Mouse (Mus musculus) forebrain, embryonic 10.5 days (tissue): ENCODE results near the gene G6pc. TPM values are rescaled to one million over a fixed set of nuclear protein-coding genes. Genes with fewer than 3 reads are reported as not detected.

Source experiments
- DNase-seq: peaks from one replicate; pipeline ENCODE4 v3.0.0-alpha.2; 2017; ENCODE audit warnings: low spot score; ENCODE audit errors: extremely low spot score
- H3K27ac ChIP-seq: fragments of 300-500 bp; sonication (generic); 2 replicates; pipeline ENCODE4 v1.5.1; 2016; ENCODE audit warnings: mild to moderate bottlenecking
- H3K27me3 ChIP-seq: fragments of 300-500 bp; sonication (generic); 2 replicates; pipeline ENCODE4 v1.6.1; 2016; ENCODE audit warnings: mild to moderate bottlenecking; ENCODE audit not compliant: poor library complexity, severe bottlenecking
- H3K36me3 ChIP-seq: fragments of 300-500 bp; sonication (generic); replicated peaks from 2 replicates; pipeline ENCODE4 v1.6.1; 2016; ENCODE audit warnings: mild to moderate bottlenecking, moderate library complexity
- H3K4me1 ChIP-seq: fragments of 300-500 bp; sonication (generic); 2 replicates; pipeline ENCODE4 v1.6.1; 2016
- H3K4me3 ChIP-seq: fragments of 300-500 bp; sonication (generic); 2 replicates; pipeline ENCODE4 v1.5.1; 2016; ENCODE audit warnings: mild to moderate bottlenecking, moderate library complexity
- H3K9me3 ChIP-seq: fragments of 300-500 bp; sonication (generic); 2 replicates; pipeline ENCODE4 v1.6.1; 2016; ENCODE audit warnings: mild to moderate bottlenecking, moderate library complexity
- WGBS: fragments of 180-500 bp; shearing (Covaris S2); methylation state at CpG from one replicate; pipeline ENCODE4 v1.1.7; 2016; 5-methylcytosine and 5-hydroxymethylcytosine counted together
- polyA plus RNA-seq: library from polyadenylated mRNA; unstranded; fragments of >200 nt; fragmentation: Nextera tagmentation; extraction: Ambion mirVana; gene quantifications from 2 replicates; pipeline ENCODE4 v1.2.1, GENCODE M21; 2016

The G6pc gene
- polyA plus RNA-seq, 1 experiment from 2014 or later, result not detected

DNA sequence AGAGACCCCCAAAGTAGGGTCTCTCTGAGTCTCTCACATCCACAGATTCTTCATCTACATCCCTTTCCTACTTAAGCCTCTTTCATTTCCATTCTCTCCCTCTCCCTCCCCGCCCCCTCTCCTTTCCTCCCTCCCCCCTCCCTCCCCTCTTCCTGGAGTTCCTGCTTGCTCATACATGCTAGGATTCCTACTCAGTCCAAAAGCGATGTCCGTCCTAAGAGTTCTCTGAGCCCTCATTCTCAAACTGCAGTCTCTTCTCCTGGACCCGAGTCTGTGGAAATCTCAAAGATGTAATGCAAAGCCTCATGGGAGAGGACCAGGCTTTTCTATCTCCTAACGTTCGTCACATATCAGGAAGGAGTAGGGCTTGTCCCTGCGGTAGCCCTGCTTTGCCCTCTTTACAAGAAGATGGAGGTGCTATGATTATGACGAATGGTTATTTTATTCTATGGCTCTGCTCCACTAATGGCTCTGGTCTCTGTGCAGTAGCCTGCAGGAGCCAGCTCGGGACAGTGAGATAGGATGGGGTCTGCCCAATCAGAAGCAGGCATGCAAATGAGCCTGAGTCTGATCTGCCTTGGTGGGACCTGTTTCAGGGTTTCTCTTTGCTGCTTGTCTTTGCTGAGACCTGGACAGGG is 29.1 kb upstream of the G6pc start:
- no peaks in the 10 kb centered on the region for H3K9me3 ChIP-seq
- 3% methylated on average over 9 of the region's 9 CpGs for WGBS
- peak; percentile 63 for DNase-seq
- no peaks in the 10 kb centered on the region for H3K27me3 ChIP-seq
- no peaks in the 10 kb centered on the region for H3K36me3 ChIP-seq
- peak overlapping the region; percentile 74 for H3K27ac ChIP-seq
- H3K4me3 ChIP-seq, result peak overlapping the region; percentile 44
- H3K4me1 ChIP-seq, result peaks cover 39% of the 10 kb centered on the region

DNA sequence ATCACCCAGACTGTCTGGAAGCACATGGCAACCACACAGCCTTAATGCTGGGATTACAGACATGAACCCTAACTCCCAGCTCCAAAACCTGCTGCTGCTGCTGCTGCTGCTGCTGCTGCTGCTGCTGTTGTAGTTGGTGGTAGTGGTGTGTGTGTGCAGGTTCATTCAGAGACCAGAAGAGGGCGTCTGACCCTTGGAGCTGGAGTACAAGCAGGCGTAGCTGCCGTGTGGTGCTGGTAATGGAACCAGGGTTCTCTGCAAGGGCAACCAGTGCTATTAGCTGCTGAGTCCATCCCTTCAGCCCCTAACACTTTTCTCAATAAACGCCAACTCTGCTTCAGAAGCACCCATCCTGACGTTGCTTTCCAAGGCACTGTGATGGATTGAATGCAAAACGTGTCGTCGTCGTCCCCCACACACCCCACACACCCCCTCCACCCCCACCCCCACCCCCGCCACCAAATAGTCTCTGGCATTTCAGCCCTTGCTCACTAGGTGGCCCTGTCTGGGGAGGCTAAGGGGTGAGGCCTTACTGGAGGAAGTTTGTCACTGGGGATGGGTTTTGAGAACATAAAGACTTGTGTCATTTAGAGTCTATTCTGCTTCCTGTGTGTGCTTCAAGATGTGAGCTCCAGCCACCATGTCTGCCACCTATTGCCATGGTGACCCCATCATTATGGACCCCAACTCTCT is 20.1 kb upstream of the G6pc start:
- H3K4me1 ChIP-seq, result peaks cover 7% of the 10 kb centered on the region; the same call in 1 of the 2 replicates
- DNase-seq, result no peak
- no peaks in the 10 kb centered on the region for H3K27me3 ChIP-seq
- H3K27ac ChIP-seq, result no peak overlapping the region
- WGBS, result 77% methylated on average over 10 of the region's 10 CpGs
- H3K4me3 ChIP-seq, result no peak overlapping the region
- H3K36me3 ChIP-seq, result no peaks in the 10 kb centered on the region
- H3K9me3 ChIP-seq, result peaks cover 5% of the 10 kb centered on the region; the same call in 1 of the 2 replicates

DNA sequence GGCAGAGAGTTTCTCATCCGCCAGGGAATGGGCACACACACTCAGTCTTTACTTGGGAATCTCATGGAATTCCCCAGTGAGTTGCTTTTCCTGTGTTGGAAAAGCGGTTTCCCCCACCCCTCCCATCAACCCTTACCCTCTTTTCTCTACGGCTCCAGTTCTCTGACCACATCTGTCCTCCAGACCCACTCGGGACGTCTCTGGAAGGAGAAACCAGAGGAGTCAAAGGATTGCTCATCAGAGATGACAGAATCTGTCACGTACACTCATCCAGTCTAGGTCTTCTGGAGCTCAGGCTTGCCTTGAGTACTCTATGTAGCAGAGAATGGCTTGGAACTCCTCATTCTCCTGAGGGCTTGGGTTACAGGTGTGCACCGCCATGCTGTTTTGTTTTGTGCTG is 18.6 kb upstream of the G6pc start:
- WGBS, result 79% methylated on average over 7 of the region's 7 CpGs
- Histone ChIP-seq H3K36me3 (no peaks in the 10 kb centered on the region), H3K27ac (no peak overlapping the region), H3K4me3 (no peak overlapping the region), H3K4me1 (peaks cover 13% of the 10 kb centered on the region; the same call in 1 of the 2 replicates), H3K9me3 (peaks cover 5% of the 10 kb centered on the region; the same call in 1 of the 2 replicates), H3K27me3 (no peaks in the 10 kb centered on the region)
- DNase-seq, result no peak

DNA sequence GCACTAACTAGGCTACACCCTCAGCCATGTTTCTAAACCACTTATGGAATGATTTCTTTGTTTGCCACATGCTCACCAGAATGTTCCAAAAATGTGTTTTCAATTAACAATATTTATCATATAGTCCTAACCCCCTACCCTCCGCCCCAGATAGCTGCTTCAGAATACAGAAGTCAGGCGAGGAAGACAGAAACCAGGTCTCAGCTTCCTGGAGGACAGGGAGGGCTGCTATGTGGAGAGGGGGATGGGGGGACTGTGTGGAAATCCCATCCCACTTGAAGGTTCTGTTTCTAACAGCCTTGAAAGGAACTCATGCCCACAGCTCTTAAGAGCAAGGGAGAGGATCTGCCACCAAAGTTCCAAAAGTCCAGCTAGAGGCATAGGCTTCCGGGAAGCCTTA is 18.1 kb upstream of the G6pc start:
- no peaks in the 10 kb centered on the region for H3K36me3 ChIP-seq
- peaks cover 5% of the 10 kb centered on the region; the same call in 1 of the 2 replicates for H3K9me3 ChIP-seq
- H3K27ac ChIP-seq, result no peak overlapping the region
- no peaks in the 10 kb centered on the region for H3K27me3 ChIP-seq
- peaks cover 13% of the 10 kb centered on the region; the same call in 1 of the 2 replicates for H3K4me1 ChIP-seq
- WGBS, result 90% methylated on average over 3 of the region's 3 CpGs
- H3K4me3 ChIP-seq, result no peak overlapping the region
- no peak for DNase-seq

DNA sequence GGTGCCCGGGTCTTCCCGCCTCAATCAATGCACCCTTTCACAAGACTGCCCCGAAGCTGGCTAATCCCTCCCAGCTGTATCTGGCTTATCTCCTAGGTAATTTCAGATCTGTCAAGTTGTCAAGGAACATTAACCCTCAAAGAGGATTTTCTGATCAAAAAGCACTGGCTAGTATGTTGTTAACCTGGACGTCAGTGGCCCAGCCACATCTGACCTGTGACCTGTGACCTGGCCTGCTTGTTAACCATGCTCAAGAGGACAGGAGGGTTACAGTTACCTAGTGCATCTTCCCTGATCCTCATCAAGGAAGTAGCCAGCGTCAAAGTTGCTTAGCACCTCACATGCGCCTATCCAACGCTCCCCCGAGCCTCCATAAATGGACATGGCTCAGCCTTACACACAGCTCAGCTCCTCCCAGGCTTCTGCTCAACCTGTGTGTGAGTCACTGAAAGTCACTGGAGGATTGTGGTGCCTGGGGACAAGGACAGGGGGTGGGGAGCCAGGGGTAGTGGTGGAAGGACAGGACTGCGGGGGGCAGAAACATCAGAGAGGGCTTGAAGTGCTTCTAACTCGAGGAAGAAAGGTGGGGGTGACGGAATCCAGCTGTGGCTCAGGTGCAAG is 16.2 kb upstream of the G6pc start:
- Histone ChIP-seq H3K27me3 (no peaks in the 10 kb centered on the region), H3K36me3 (no peaks in the 10 kb centered on the region), H3K9me3 (peaks cover 5% of the 10 kb centered on the region; the same call in 1 of the 2 replicates), H3K4me1 (peaks cover 13% of the 10 kb centered on the region; the same call in 1 of the 2 replicates), H3K4me3 (no peak overlapping the region), H3K27ac (no peak overlapping the region)
- 65% methylated on average over 11 of the region's 11 CpGs for WGBS
- no peak for DNase-seq

DNA sequence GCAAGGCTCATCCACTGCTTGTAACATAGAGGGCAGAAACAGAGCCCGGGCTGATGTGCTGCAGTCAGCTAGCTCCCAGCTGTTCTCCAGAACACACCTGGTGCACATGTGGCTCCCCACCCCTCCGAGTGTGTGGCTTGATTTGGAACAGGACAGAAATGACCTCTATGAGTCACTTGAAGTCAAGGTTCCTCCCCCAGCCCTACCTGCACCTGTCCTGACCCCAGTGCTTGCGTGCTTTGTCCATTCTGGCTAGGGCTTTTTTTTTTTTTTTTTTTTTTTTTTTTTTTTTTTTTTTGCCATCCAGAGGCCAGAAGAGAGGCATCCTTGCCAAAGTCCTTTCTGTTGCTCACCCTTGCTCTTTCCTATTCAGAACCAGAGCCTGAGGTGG is 15.6 kb upstream of the G6pc start:
- no peaks in the 10 kb centered on the region for H3K36me3 ChIP-seq
- peaks cover 5% of the 10 kb centered on the region; the same call in 1 of the 2 replicates for H3K9me3 ChIP-seq
- no peak overlapping the region for H3K27ac ChIP-seq
- H3K4me3 ChIP-seq, result no peak overlapping the region
- WGBS, result 79% methylated on average over 3 of the region's 3 CpGs
- no peak for DNase-seq
- no peaks in the 10 kb centered on the region for H3K27me3 ChIP-seq
- H3K4me1 ChIP-seq, result peaks cover 13% of the 10 kb centered on the region; the same call in 1 of the 2 replicates

DNA sequence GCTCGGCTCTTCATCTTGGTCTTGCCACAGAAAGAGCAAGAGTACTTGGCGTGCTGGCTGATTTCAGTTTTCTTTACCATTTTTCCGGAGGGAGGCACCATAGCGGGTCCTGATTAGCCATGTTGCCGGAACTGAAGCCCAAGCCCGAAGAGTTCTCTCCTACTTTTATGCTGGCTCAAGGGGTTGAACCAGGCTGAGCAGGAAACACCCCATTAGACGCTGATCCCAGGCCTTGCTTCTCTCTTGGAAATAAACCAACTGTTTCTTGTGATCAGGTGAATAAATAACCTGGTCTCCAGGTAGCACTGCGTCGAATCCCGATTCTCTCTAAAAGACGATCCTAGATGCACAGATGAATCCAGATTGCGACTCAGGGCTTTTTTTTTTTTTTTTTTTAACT is 13.9 kb upstream of the G6pc start:
- peaks cover 13% of the 10 kb centered on the region; the same call in 1 of the 2 replicates for H3K4me1 ChIP-seq
- no peak overlapping the region for H3K4me3 ChIP-seq
- no peaks in the 10 kb centered on the region for H3K36me3 ChIP-seq
- H3K27ac ChIP-seq, result no peak overlapping the region
- H3K9me3 ChIP-seq, result peaks cover 5% of the 10 kb centered on the region; the same call in 1 of the 2 replicates
- no peaks in the 10 kb centered on the region for H3K27me3 ChIP-seq
- no peak for DNase-seq
- 93% methylated on average over 12 of the region's 12 CpGs for WGBS

DNA sequence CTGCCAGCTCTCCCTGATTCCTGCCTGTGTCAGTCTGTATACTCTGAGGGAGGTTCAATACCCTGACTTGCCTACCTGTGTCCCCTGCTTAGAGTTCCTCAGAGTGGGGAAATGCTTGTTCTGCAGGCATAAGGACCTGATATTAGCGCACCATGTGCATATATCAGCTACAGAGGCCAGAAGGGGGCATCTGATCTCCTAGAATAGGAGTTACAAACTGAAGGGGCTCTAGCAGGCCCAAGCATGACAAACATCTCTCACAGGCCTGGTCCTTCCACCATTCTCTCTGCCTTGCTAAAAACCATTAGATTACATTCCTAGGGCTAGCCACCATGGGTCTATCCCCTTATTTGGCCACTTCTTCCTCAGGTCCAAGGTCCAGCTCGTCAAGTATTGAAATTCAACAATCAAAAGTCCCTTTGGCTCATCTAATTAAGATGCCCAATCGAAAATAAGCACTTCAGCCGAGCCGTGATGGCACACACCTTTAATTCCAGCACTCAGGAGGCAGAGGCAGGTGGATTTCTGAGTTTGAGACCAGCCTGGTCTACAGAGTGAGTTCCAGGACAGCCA is 12.8 kb upstream of the G6pc start:
- 89% methylated on average over 5 of the region's 5 CpGs for WGBS
- no peaks in the 10 kb centered on the region for H3K36me3 ChIP-seq
- H3K9me3 ChIP-seq, result peaks cover 5% of the 10 kb centered on the region; the same call in 1 of the 2 replicates
- no peak for DNase-seq
- no peak overlapping the region for H3K27ac ChIP-seq
- peaks cover 11% of the 10 kb centered on the region; the same call in 1 of the 2 replicates for H3K4me1 ChIP-seq
- no peaks in the 10 kb centered on the region for H3K27me3 ChIP-seq
- H3K4me3 ChIP-seq, result no peak overlapping the region

DNA sequence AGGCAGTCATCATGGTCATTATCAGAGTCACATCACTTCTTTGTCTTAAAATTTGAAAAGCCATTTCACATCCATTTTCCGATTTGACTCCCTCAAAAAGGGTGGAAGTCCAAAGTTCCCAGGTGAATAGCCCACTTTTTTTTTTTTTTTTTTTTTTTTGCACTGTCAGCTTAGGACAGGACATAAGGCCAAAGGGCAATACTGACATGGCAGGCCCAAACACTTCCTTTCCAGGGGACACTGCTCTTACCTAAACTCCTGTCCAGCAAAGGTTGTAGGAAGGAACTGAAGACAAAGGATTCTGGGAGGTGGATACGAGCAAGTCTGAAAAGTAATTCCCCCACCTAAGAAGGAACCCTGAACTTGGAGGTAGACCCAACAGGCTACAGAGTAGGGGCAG is 11.4 kb upstream of the G6pc start:
- Histone ChIP-seq H3K4me1 (peaks cover 14% of the 10 kb centered on the region; the same call in 1 of the 2 replicates), H3K9me3 (no peaks in the 10 kb centered on the region), H3K36me3 (no peaks in the 10 kb centered on the region), H3K27ac (no peak overlapping the region), H3K4me3 (no peak overlapping the region), H3K27me3 (no peaks in the 10 kb centered on the region)
- WGBS, result 91% methylated on average over 2 of the region's 2 CpGs
- no peak for DNase-seq

DNA sequence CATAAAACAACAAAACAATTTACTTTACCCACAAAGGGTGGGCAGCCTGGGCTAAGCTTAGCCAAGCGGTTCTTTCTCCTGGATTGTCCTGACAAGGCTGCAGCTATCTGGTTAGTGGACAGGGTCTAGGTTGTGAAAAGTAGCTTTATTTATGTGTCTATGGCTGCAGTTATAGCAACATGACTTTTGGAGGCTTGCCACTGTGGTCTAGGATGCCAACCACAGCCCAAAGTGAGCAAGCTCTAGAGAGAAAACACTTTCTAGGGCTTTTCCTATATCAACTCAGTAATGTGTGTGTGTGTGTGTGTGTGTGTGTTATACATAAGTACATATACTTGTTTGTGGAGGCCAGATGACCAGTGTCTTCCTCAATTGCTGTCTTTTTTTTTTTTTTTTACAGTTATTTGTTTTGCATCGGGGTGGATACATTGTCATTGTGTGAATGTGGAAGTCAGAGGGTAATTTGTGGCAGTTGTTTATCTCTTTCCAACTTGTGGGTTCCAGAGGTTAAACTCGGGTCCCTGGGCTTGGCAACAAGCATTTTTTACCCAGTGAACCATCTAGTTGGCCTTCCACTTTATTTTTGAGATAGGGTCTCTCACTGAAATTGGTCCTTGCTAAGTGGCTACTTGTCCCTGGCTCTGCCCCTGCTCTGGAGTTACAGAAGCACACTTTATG is 9.7 kb upstream of the G6pc start:
- H3K9me3 ChIP-seq, result no peaks in the 10 kb centered on the region
- no peak overlapping the region for H3K27ac ChIP-seq
- H3K4me1 ChIP-seq, result peaks cover 5% of the 10 kb centered on the region; the same call in 1 of the 2 replicates
- no peak for DNase-seq
- WGBS, result 87% methylated on average over 3 of the region's 3 CpGs
- no peaks in the 10 kb centered on the region for H3K36me3 ChIP-seq
- H3K4me3 ChIP-seq, result no peak overlapping the region
- H3K27me3 ChIP-seq, result no peaks in the 10 kb centered on the region

DNA sequence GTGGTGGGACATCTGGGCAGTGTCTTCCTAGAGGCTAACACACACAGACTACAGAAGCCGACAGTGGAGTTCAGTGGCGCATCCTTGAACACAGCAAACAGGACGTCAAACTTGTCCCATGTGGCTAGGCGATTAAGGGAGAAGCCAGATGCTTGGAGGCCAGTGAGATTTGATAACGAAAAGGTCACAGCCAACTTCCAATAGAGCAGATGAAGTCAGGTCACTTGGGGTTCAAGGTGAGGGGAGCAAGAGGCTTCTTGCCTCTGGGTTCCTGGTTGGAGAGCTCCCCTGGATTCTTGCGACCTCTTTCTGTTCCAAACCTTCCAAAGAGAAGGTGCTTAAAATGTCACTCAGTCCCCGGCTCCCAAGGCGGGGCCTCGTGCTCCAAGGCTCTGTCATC is 7.6 kb upstream of the G6pc start:
- H3K27ac ChIP-seq, result 0 out of 2 replicates have a peak overlapping the region, but pooled peaks have one; percentile 25
- no peak for DNase-seq
- H3K4me3 ChIP-seq, result no peak overlapping the region
- H3K36me3 ChIP-seq, result no peaks in the 10 kb centered on the region
- no peaks in the 10 kb centered on the region for H3K9me3 ChIP-seq
- 79% methylated on average over 9 of the region's 9 CpGs for WGBS
- 0 out of 2 replicates have a peak, but pooled peaks cover 3% of the 10 kb centered on the region for H3K4me1 ChIP-seq
- no peaks in the 10 kb centered on the region for H3K27me3 ChIP-seq

DNA sequence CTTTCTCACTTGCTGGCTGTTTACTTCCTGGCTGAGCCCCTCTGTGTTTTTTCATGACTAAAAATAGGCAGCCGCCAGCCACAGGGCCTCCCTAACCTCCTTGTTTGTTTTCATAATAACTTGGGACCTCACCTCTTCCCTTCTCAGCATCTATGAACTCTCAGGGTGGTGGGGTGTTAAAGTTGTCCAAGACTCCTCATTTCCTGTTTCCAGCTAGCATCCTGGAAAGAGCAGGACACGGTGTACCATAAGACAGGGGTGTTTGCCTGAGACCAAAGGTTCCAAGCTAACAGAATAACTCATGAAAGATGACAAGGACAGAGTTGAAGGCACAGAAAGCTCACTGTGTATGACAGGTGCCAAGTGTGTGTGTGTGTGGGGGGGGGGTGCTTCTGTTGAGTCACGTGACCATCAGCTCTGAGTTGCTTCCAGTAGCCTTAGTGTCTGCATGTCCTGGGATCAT is 6.7 kb upstream of the G6pc start:
- Histone ChIP-seq H3K4me1 (0 out of 2 replicates have a peak, but pooled peaks cover 3% of the 10 kb centered on the region), H3K9me3 (no peaks in the 10 kb centered on the region), H3K27me3 (no peaks in the 10 kb centered on the region), H3K4me3 (no peak overlapping the region), H3K27ac (no peak overlapping the region), H3K36me3 (no peaks in the 10 kb centered on the region)
- 82% methylated on average over 3 of the region's 3 CpGs for WGBS
- no peak for DNase-seq
